Mouse (Mus musculus) E14TG2a.4 (cell line): ENCODE measurements around the gene Thegl.

Experiments used
- CTCF ChIP-seq: conservative IDR thresholded peaks from 2 replicates; pipeline ENCODE4 v1.5.1; 2014; ENCODE audit warnings: low read length
- NANOG ChIP-seq: IDR thresholded peaks from 2 replicates; pipeline ENCODE4 v1.6.1; 2014; ENCODE audit warnings: borderline replicate concordance, low read length, mixed read lengths
- POU5F1 ChIP-seq: IDR thresholded peaks from 2 replicates; pipeline ENCODE4 v1.6.1; 2014; ENCODE audit warnings: low read length, borderline replicate concordance

- TF ChIP-seq CTCF (no peak), POU5F1 (no peak), NANOG (no peak)
Observed at GRCm38 (mm10) chr5:76984015-76984414, 31.8 kb upstream of the Thegl start.
